Mouse (Mus musculus) B cell, adult 67 days (primary cell): ENCODE measurements around the gene Znhit3. TPM values are rescaled to one million over a fixed set of nuclear protein-coding genes. Genes with fewer than 3 reads are reported as not detected.

Experiments used
- total RNA-seq, 2 experiments: library from RNA; stranded (reverse); gene quantifications; 4 replicates each; pipeline ENCODE4 v1.2.4; 2023

Gene Znhit3
- 10 to 100 TPM; 41.9 to 43.3 TPM for total RNA-seq

GRCm38 (mm10) chr11:84916053-84916702, at the start of gene Znhit3:
Gene Znhit3, minus strand, starts transcription at chr11:84916366.

GRCm38 (mm10) chr11:84957591-84958270, 41.6 kb upstream of the Znhit3 start, which contains the start of gene Car4:
Gene Car4, plus strand, starts transcription at chr11:84957786.

DNA sequence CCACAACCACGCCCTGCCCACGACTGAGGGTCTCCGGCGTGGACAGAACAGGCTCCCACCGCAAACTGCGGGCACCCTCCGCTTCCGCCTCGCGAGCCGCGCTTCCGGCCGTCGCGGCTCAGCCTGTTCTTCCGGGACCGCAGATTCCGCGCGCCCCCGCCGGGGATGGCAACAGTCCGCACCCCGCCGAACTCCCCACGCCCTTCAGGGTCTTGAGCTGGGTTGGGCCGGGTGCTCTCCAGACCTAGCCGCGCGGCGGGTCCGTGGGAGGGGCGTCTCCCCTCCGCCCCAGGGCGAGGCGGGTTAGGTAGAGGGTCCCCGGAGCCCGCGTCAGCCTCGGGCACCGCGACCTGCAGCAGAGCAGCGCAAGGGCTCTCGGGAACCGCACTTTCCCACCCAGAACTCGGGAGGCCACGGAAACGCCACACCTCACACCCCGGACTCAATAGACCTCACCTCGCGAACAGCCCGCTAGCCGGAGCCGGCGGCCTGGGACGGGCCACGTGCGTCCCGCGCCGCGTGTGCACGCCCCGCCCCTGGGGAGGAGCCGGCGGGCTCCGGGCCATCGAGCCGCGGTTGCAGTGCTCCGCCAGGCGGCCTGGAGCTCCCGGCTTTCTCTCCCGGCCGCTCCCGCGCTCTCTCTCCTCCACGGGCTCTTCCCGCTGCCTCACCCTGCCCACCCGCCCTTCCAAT, 36.2 kb downstream of the Znhit3 start, which contains the start of the genes Myo19 and Pigw:
Gene Myo19 (plus strand): TSS at position 377 of the 693 bp plus-strand sequence.
Gene Pigw (minus strand): TSS at position 514 of the 693 bp plus-strand sequence.

GRCm38 (mm10) chr11:84870337-84871043, 45.7 kb downstream of the Znhit3 start, which contains the start of gene Ggnbp2:
Gene Ggnbp2, minus strand, starts transcription at chr11:84870817.

Other genes starting within 250 kb of the Znhit3 start
- 10 to 100 TPM; 19.0 to 40.0 TPM for gene Mrm1, start 96.9 kb downstream of the Znhit3 start, total RNA-seq
- 10 to 100 TPM; 20.4 to 23.4 TPM for gene Dhrs11, start 87.4 kb downstream of the Znhit3 start, total RNA-seq
- gene Ggnbp2, start 45.5 kb downstream of the Znhit3 start, total RNA-seq: 100 to 1,000 TPM; 149 to 192 TPM
- 10 to 100 TPM; 14.9 to 16.4 TPM for gene Myo19, start 36.2 kb downstream of the Znhit3 start, total RNA-seq
- gene Pigw, start 36.1 kb downstream of the Znhit3 start, total RNA-seq: 1 to 10 TPM; 8.0 to 8.1 TPM
- not detected for gene Car4, start 41.4 kb upstream of the Znhit3 start, total RNA-seq
- 10 to 100 TPM; 30.5 to 32.1 TPM for gene Usp32, start 223.8 kb upstream of the Znhit3 start, total RNA-seq